Mouse (Mus musculus): ENCODE measurements around the gene Klhl31.

- TF ChIP-seq CTCF (IDR thresholded peaks at IDR 0.05; ENCODE audit: extremely low read depth, insufficient read depth, low read length) (no peak), POLR2A (IDR thresholded peaks at IDR 0.05; ENCODE audit: extremely low read depth, insufficient read depth, low read length) (no peak)
These were observed 6.6 kb upstream of the Klhl31 start for GRCm38 (mm10) chr9:77629708-77630107.

Measured in cortical plate, adult 2 months (tissue).